Mouse (Mus musculus): ENCODE measurements around the gene Abcb5.
"Not testable (repeated sequence)": the region's sequence is repeated elsewhere in the genome, so short reads cannot be mapped to it uniquely, and the experiment has no call there.

DNA sequence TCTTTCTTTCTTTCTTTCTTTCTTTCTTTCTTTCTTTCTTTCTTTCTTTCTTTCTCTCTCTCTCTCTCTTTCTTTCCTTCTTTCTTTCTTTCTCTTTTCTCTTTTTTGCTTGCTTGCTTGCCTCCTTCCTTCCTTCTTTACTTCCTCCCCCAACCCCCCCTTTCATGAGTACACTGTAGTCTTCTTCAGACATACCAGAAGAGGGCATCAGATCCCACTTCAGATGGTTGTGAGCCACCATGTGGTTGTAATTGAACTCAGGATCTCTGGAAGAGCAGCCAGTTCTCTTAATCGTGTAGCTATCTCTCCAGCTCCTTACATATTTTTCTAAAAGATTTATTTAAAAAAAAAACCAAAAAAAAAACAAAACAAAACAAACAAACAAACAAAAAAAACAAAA lies 42.3 kb downstream of the Abcb5 start:
- TF ChIP-seq CTCF (IDR thresholded peaks at IDR 0.05); POLR2A (IDR thresholded peaks at IDR 0.05; ENCODE audit: insufficient read depth, low read depth, low read length): not testable (repeated sequence)
